Mouse (Mus musculus) heart, postnatal 25 days (tissue): ENCODE results near the gene B3gntl1. TPM values are rescaled to one million over a fixed set of nuclear protein-coding genes. Genes with fewer than 3 reads are reported as not detected.

Source experiments
- DNase-seq: peaks from one replicate; pipeline ENCODE4 v3.0.0; 2022; ENCODE audit warnings: low spot score
- intact Hi-C: fragments of 180-260 bp; cut with DNase I; formaldehyde crosslinking; loops from one replicate; pipeline ENCODE4 v1.15.1; 2025
- total RNA-seq, 2 experiments: library from RNA; stranded (reverse); gene quantifications; 2 replicates each; pipeline ENCODE4 v1.2.3; 2021

B3gntl1 gene
- total RNA-seq: 1 to 10 TPM; 3.6 to 4.6 TPM

- DNase-seq: peak; percentile 99
- intact Hi-C loops: loop anchor here (2.0 kb wide), 1 partner anchor 30 kb away; no protein-coding TSS in a partner anchor
These were observed at the start of gene B3gntl1 for GRCm38 (mm10) chr11:121672990-121673572. Gene B3gntl1 (minus strand): TSS chr11:121673153.

GRCm38 (mm10) chr11:121722434-121722833, 49.5 kb upstream of the B3gntl1 start:
- intact Hi-C loops: loop anchor here (5.0 kb wide), 1 partner anchor 55 kb away; no protein-coding TSS in a partner anchor
- no peak for DNase-seq

- DNase-seq: no peak
- intact Hi-C loops: loop anchor here (5.0 kb wide), 1 partner anchor 57 kb away; no protein-coding TSS in a partner anchor
These were observed 47.8 kb upstream of the B3gntl1 start for GRCm38 (mm10) chr11:121720752-121721151.

GRCm38 (mm10) chr11:121717724-121718123, 44.8 kb upstream of the B3gntl1 start:
- no peak for DNase-seq
- intact Hi-C loops: no loop called here

GRCm38 (mm10) chr11:121714745-121715485, 42.0 kb upstream of the B3gntl1 start:
- intact Hi-C loops: no loop called here
- DNase-seq: no peak

GRCm38 (mm10) chr11:121713569-121713968, 40.6 kb upstream of the B3gntl1 start:
- DNase-seq: no peak
- intact Hi-C loops: no loop called here

- intact Hi-C loops: no loop called here
- DNase-seq: no peak
These were observed 40.0 kb upstream of the B3gntl1 start for GRCm38 (mm10) chr11:121712987-121713386.

- intact Hi-C loops: no loop called here
- no peak for DNase-seq
These were observed 37.3 kb upstream of the B3gntl1 start for GRCm38 (mm10) chr11:121710245-121710644.

GRCm38 (mm10) chr11:121709278-121709677, 36.3 kb upstream of the B3gntl1 start:
- DNase-seq: no peak
- intact Hi-C loops: no loop called here

GRCm38 (mm10) chr11:121706521-121707005, 33.6 kb upstream of the B3gntl1 start:
- no peak for DNase-seq
- intact Hi-C loops: no loop called here

- intact Hi-C loops: loop anchor here (2.0 to 5.0 kb wide), 2 partner anchors 31 to 46 kb away; partner anchors contain the start of gene B3gntl1
- DNase-seq: no peak
These were observed 30.8 kb upstream of the B3gntl1 start for GRCm38 (mm10) chr11:121703619-121704215.

- DNase-seq: peak; percentile 35
- intact Hi-C loops: loop anchor here (2.0 to 5.0 kb wide), 2 partner anchors 30 to 46 kb away; partner anchors contain the start of gene B3gntl1
These were observed 30.1 kb upstream of the B3gntl1 start for GRCm38 (mm10) chr11:121702895-121703618.

- intact Hi-C loops: loop anchor here (2.0 to 5.0 kb wide), 2 partner anchors 30 to 45 kb away; partner anchors contain the start of gene B3gntl1
- DNase-seq: peak; percentile 92
These were observed 29.4 kb upstream of the B3gntl1 start for GRCm38 (mm10) chr11:121702111-121702894.

- intact Hi-C loops: loop anchor here (2.0 to 5.0 kb wide), 2 partner anchors 14 to 44 kb away; no protein-coding TSS in a partner anchor
- no peak for DNase-seq
These were observed 28.3 kb upstream of the B3gntl1 start, which contains the start of gene Metrnl for GRCm38 (mm10) chr11:121701244-121701643. Gene Metrnl (plus strand): TSS chr11:121701544.

GRCm38 (mm10) chr11:121698381-121698955, 25.5 kb upstream of the B3gntl1 start:
- intact Hi-C loops: no loop called here
- no peak for DNase-seq

- intact Hi-C loops: no loop called here
- DNase-seq: no peak
These were observed 24.3 kb upstream of the B3gntl1 start for GRCm38 (mm10) chr11:121697271-121697670.

GRCm38 (mm10) chr11:121695304-121696064, 22.5 kb upstream of the B3gntl1 start:
- no peak for DNase-seq
- intact Hi-C loops: no loop called here

- intact Hi-C loops: no loop called here
- no peak for DNase-seq
These were observed 15.1 kb upstream of the B3gntl1 start for GRCm38 (mm10) chr11:121688024-121688423.
